Mouse (Mus musculus) E14TG2a.4 (cell line): Measurements from ENCODE around the gene Arl15.

Experiments used
- CTCF ChIP-seq: conservative IDR thresholded peaks from 2 replicates; pipeline ENCODE4 v1.5.1; 2014; ENCODE audit warnings: low read length
- NANOG ChIP-seq: IDR thresholded peaks from 2 replicates; pipeline ENCODE4 v1.6.1; 2014; ENCODE audit warnings: borderline replicate concordance, low read length, mixed read lengths

- TF ChIP-seq CTCF: no peak
- no peak for TF ChIP-seq NANOG
These were observed 49.6 kb downstream of the Arl15 start for GRCm38 (mm10) chr13:113843901-113844300.
